Mouse (Mus musculus) forebrain, embryonic 13.5 days (tissue): ENCODE measurements around the gene Ankrd27. TPM values are rescaled to one million over a fixed set of nuclear protein-coding genes. Genes with fewer than 3 reads are reported as not detected.

Experiments used
- ATAC-seq: fragments of 200-750 bp; cut with Nextera tagmentation; 2 replicates; pipeline ENCODE4 v1.8.0; 2017
- H3K27ac ChIP-seq: fragments of 300-500 bp; sonication (generic); 2 replicates; pipeline ENCODE4 v1.5.1; 2015; ENCODE audit warnings: inconsistent platforms, mild to moderate bottlenecking, moderate library complexity
- H3K27me3 ChIP-seq: fragments of 300-500 bp; sonication (generic); 2 replicates; pipeline ENCODE4 v1.6.1; 2015; ENCODE audit warnings: mild to moderate bottlenecking, inconsistent platforms
- H3K36me3 ChIP-seq: fragments of 300-500 bp; sonication (generic); 2 replicates; pipeline ENCODE4 v1.6.1; 2015; ENCODE audit warnings: mild to moderate bottlenecking, inconsistent platforms; ENCODE audit not compliant: poor library complexity, severe bottlenecking
- H3K4me1 ChIP-seq: fragments of 300-500 bp; sonication (generic); 2 replicates; pipeline ENCODE4 v1.6.1; 2015; ENCODE audit warnings: inconsistent platforms
- H3K4me2 ChIP-seq: fragments of 300-500 bp; sonication (generic); 2 replicates; pipeline ENCODE4 v1.6.1; 2015; ENCODE audit warnings: inconsistent platforms, mild to moderate bottlenecking, moderate library complexity
- H3K4me3 ChIP-seq: fragments of 300-500 bp; sonication (generic); 2 replicates; pipeline ENCODE4 v1.5.1; 2015; ENCODE audit warnings: mild to moderate bottlenecking, inconsistent platforms
- H3K9ac ChIP-seq: fragments of 300-500 bp; sonication (generic); 2 replicates; pipeline ENCODE4 v1.6.1; 2015; ENCODE audit warnings: mild to moderate bottlenecking, inconsistent platforms
- H3K9me3 ChIP-seq: fragments of 300-500 bp; sonication (generic); replicated peaks from 2 replicates; pipeline ENCODE4 v1.6.1; 2016; ENCODE audit warnings: inconsistent platforms
- WGBS: fragments of 180-500 bp; shearing (Covaris S2); methylation state at CpG from one replicate; pipeline ENCODE4 v1.1.7; 2015; 5-methylcytosine and 5-hydroxymethylcytosine counted together
- polyA plus RNA-seq: library from polyadenylated mRNA; unstranded; fragments of >200 nt; fragmentation: Nextera tagmentation; extraction: Ambion mirVana; gene quantifications from 2 replicates; pipeline ENCODE4 v1.2.1, GENCODE M21; 2015

Ankrd27 gene
- polyA plus RNA-seq, 1 experiment from 2014 or later: 29.7 TPM

GRCm38 (mm10) chr7:35606816-35607215, 20.8 kb downstream of the Ankrd27 start:
- no peaks in the 10 kb centered on the region for H3K27me3 ChIP-seq
- no peak for ATAC-seq
- WGBS: 95% methylated on average over 10 of the region's 10 CpGs

GRCm38 (mm10) chr7:35609245-35609644, 23.2 kb downstream of the Ankrd27 start:
- 95% methylated on average over 10 of the region's 10 CpGs for WGBS
- Histone ChIP-seq H3K27me3 (no peaks in the 10 kb centered on the region), H3K9me3 (no peaks in the 10 kb centered on the region), H3K4me3 (no peak overlapping the region), H3K9ac (no peak overlapping the region), H3K4me1 (no peaks in the 10 kb centered on the region), H3K27ac (no peak overlapping the region), H3K36me3 (peaks cover 77% of the 10 kb centered on the region), H3K4me2 (no peak overlapping the region)
- no peak for ATAC-seq

More at GRCm38 (mm10) chr7:35606816-35607215, 20.8 kb downstream of the Ankrd27 start:
- H3K36me3 ChIP-seq: peaks cover 75% of the 10 kb centered on the region
- H3K27ac ChIP-seq: no peak overlapping the region
- no peaks in the 10 kb centered on the region for H3K4me1 ChIP-seq
- H3K4me3 ChIP-seq: no peak overlapping the region
- no peaks in the 10 kb centered on the region for H3K9me3 ChIP-seq
- no peak overlapping the region for H3K9ac ChIP-seq
- no peak overlapping the region for H3K4me2 ChIP-seq

- H3K9ac ChIP-seq: no peak overlapping the region
- H3K4me3 ChIP-seq: no peak overlapping the region
- no peaks in the 10 kb centered on the region for H3K4me1 ChIP-seq
- ATAC-seq: peak; percentile 41; the same call in 1 of the 2 replicates
- no peaks in the 10 kb centered on the region for H3K9me3 ChIP-seq
- peaks cover 86% of the 10 kb centered on the region for H3K36me3 ChIP-seq
- H3K4me2 ChIP-seq: no peak overlapping the region
- 38% methylated on average over 4 of the region's 4 CpGs for WGBS
- no peaks in the 10 kb centered on the region for H3K27me3 ChIP-seq
- no peak overlapping the region for H3K27ac ChIP-seq
Observed at GRCm38 (mm10) chr7:35617513-35617912, 31.5 kb downstream of the Ankrd27 start.

- Histone ChIP-seq H3K27ac (no peak overlapping the region), H3K4me3 (no peak overlapping the region), H3K4me1 (no peaks in the 10 kb centered on the region), H3K27me3 (no peaks in the 10 kb centered on the region), H3K36me3 (peaks cover 86% of the 10 kb centered on the region), H3K9ac (no peak overlapping the region), H3K9me3 (no peaks in the 10 kb centered on the region), H3K4me2 (no peak overlapping the region)
- 89% methylated on average over 10 of the region's 10 CpGs for WGBS
- no peak for ATAC-seq
Observed at GRCm38 (mm10) chr7:35622626-35623025, 36.6 kb downstream of the Ankrd27 start.

- Histone ChIP-seq H3K9ac (no peak overlapping the region), H3K36me3 (peaks cover 83% of the 10 kb centered on the region), H3K4me3 (no peak overlapping the region), H3K4me1 (no peaks in the 10 kb centered on the region), H3K4me2 (no peak overlapping the region), H3K9me3 (no peaks in the 10 kb centered on the region), H3K27me3 (no peaks in the 10 kb centered on the region), H3K27ac (no peak overlapping the region)
- WGBS: 97% methylated on average over 5 of the region's 5 CpGs
- no peak for ATAC-seq
Observed at GRCm38 (mm10) chr7:35626038-35626437, 40.0 kb downstream of the Ankrd27 start.

- no peak overlapping the region for H3K4me3 ChIP-seq
- H3K9me3 ChIP-seq: no peaks in the 10 kb centered on the region
- H3K4me1 ChIP-seq: no peaks in the 10 kb centered on the region
- 91% methylated on average over 10 of the region's 10 CpGs for WGBS
- H3K9ac ChIP-seq: no peak overlapping the region
- no peak for ATAC-seq
- no peaks in the 10 kb centered on the region for H3K27me3 ChIP-seq
- peaks cover 82% of the 10 kb centered on the region for H3K36me3 ChIP-seq
- no peak overlapping the region for H3K4me2 ChIP-seq
- H3K27ac ChIP-seq: no peak overlapping the region
Observed at GRCm38 (mm10) chr7:35627371-35627770, 41.3 kb downstream of the Ankrd27 start.

GRCm38 (mm10) chr7:35628496-35628895, 42.5 kb downstream of the Ankrd27 start:
- Histone ChIP-seq H3K4me2 (no peak overlapping the region), H3K36me3 (peaks cover 81% of the 10 kb centered on the region), H3K27ac (no peak overlapping the region), H3K27me3 (no peaks in the 10 kb centered on the region), H3K4me3 (no peak overlapping the region), H3K9me3 (no peaks in the 10 kb centered on the region), H3K9ac (no peak overlapping the region), H3K4me1 (no peaks in the 10 kb centered on the region)
- 74% methylated on average over 5 of the region's 5 CpGs for whole genome bisulfite sequencing
- ATAC-seq: no peak

- Histone ChIP-seq H3K27ac (no peak overlapping the region), H3K4me1 (no peaks in the 10 kb centered on the region), H3K4me2 (no peak overlapping the region), H3K9me3 (peaks cover 4% of the 10 kb centered on the region; the same call in 1 of the 2 replicates), H3K9ac (no peak overlapping the region), H3K4me3 (no peak overlapping the region), H3K27me3 (no peaks in the 10 kb centered on the region), H3K36me3 (peaks cover 70% of the 10 kb centered on the region)
- WGBS: 70% methylated on average over 6 of the region's 6 CpGs
- ATAC-seq: no peak
Observed at GRCm38 (mm10) chr7:35636229-35636628, 50.2 kb downstream of the Ankrd27 start.

GRCm38 (mm10) chr7:35636874-35637273, 50.8 kb downstream of the Ankrd27 start:
- 95% methylated on average over 9 of the region's 9 CpGs for WGBS
- Histone ChIP-seq H3K27ac (no peak overlapping the region), H3K27me3 (no peaks in the 10 kb centered on the region), H3K9me3 (peaks cover 4% of the 10 kb centered on the region; the same call in 1 of the 2 replicates), H3K4me1 (no peaks in the 10 kb centered on the region), H3K4me3 (no peak overlapping the region), H3K9ac (no peak overlapping the region), H3K36me3 (peaks cover 70% of the 10 kb centered on the region), H3K4me2 (no peak overlapping the region)
- ATAC-seq: no peak

GRCm38 (mm10) chr7:35640072-35640471, 54.0 kb downstream of the Ankrd27 start:
- H3K4me1 ChIP-seq: no peaks in the 10 kb centered on the region
- H3K9me3 ChIP-seq: no peaks in the 10 kb centered on the region
- WGBS: 87% methylated on average over 6 of the region's 6 CpGs
- no peak overlapping the region for H3K4me3 ChIP-seq
- H3K27me3 ChIP-seq: no peaks in the 10 kb centered on the region
- H3K9ac ChIP-seq: no peak overlapping the region
- no peak overlapping the region for H3K4me2 ChIP-seq
- H3K36me3 ChIP-seq: peaks cover 78% of the 10 kb centered on the region
- H3K27ac ChIP-seq: no peak overlapping the region
- no peak for ATAC-seq

- H3K4me3 ChIP-seq: peak overlapping the region; percentile 90
- no peaks in the 10 kb centered on the region for H3K27me3 ChIP-seq
- peak overlapping the region; percentile 69 for H3K4me2 ChIP-seq
- peak; percentile 60 for ATAC-seq
- H3K27ac ChIP-seq: peak overlapping the region; percentile 67
- WGBS: 11% methylated on average over 34 of the region's 34 CpGs
- peak overlapping the region; percentile 91 for H3K9ac ChIP-seq
- peaks cover 43% of the 10 kb centered on the region for H3K36me3 ChIP-seq
- no peaks in the 10 kb centered on the region for H3K9me3 ChIP-seq
- peaks cover 14% of the 10 kb centered on the region for H3K4me1 ChIP-seq
Observed at GRCm38 (mm10) chr7:35646317-35647081, 60.5 kb downstream of the Ankrd27 start.

GRCm38 (mm10) chr7:35647101-35647698, 61.2 kb downstream of the Ankrd27 start, which contains the start of gene Pdcd5:
Pdcd5 (minus strand) TSS chr7:35647521.
- H3K36me3 ChIP-seq: peaks cover 36% of the 10 kb centered on the region
- H3K4me1 ChIP-seq: peaks cover 14% of the 10 kb centered on the region
- no peaks in the 10 kb centered on the region for H3K27me3 ChIP-seq
- H3K9me3 ChIP-seq: no peaks in the 10 kb centered on the region
- H3K4me3 ChIP-seq: peak within 1 kb of the TSS; percentile 90
- H3K4me2 ChIP-seq: peak within 1 kb of the TSS; percentile 69
- WGBS: under 1% methylated on average over 64 of the region's 64 CpGs
- H3K9ac ChIP-seq: peak within 1 kb of the TSS; percentile 91
- ATAC-seq: peak; percentile 94
- peak within 1 kb of the TSS; percentile 67 for H3K27ac ChIP-seq
